Mouse (Mus musculus) stomach, embryonic 14.5 days (tissue): ENCODE results near the gene Catsper1. TPM values are rescaled to one million over a fixed set of nuclear protein-coding genes. Genes with fewer than 3 reads are reported as not detected.

Source experiments
- ATAC-seq: fragments of 200-750 bp; cut with Nextera tagmentation; 2 replicates; pipeline ENCODE4 v1.8.0; 2017; ENCODE audit warnings: low read depth, moderate TSS enrichment; ENCODE audit not compliant: insufficient number of reproducible peaks, insufficient read depth, low FRiP score
- H3K27ac ChIP-seq: fragments of 300-500 bp; sonication (generic); 2 replicates; pipeline ENCODE4 v1.5.1; 2014; ENCODE audit warnings: mild to moderate bottlenecking, low read length, moderate library complexity, mixed read lengths
- H3K27me3 ChIP-seq: fragments of 300-500 bp; sonication (generic); 2 replicates; pipeline ENCODE4 v1.6.1; 2014; ENCODE audit warnings: low read length, control low read depth, mixed read lengths; ENCODE audit not compliant: control insufficient read depth, insufficient read depth
- H3K36me3 ChIP-seq: fragments of 300-500 bp; sonication (generic); 2 replicates; pipeline ENCODE4 v1.6.1; 2014; ENCODE audit warnings: mild to moderate bottlenecking, control low read depth, low read length, moderate library complexity, mixed read lengths; ENCODE audit not compliant: control insufficient read depth, insufficient read depth
- H3K4me1 ChIP-seq: fragments of 300-500 bp; sonication (generic); 2 replicates; pipeline ENCODE4 v1.6.1; 2014; ENCODE audit warnings: low read length, control low read depth, mixed read lengths; ENCODE audit not compliant: control insufficient read depth, insufficient read depth
- H3K4me2 ChIP-seq: fragments of 300-500 bp; sonication (generic); replicated peaks from 2 replicates; pipeline ENCODE4 v1.6.1; 2014; ENCODE audit warnings: low read depth, low read length, control low read depth
- H3K4me3 ChIP-seq: fragments of 300-500 bp; sonication (generic); 2 replicates; pipeline ENCODE4 v1.5.1; 2014; ENCODE audit warnings: low read depth, low read length, control low read depth
- H3K9ac ChIP-seq: fragments of 300-500 bp; sonication (generic); replicated peaks from 2 replicates; pipeline ENCODE4 v1.6.1; 2014; ENCODE audit warnings: low read depth, mild to moderate bottlenecking, control low read depth, low read length, moderate library complexity, mixed read lengths
- H3K9me3 ChIP-seq: fragments of 300-500 bp; sonication (generic); 2 replicates; pipeline ENCODE4 v1.6.1; 2016; ENCODE audit warnings: low read depth, low read length, control low read depth; ENCODE audit not compliant: control insufficient read depth
- WGBS: fragments of 180-500 bp; shearing (Covaris S2); extraction: QIAGEN DNeasy Blood & Tissue Kit; methylation state at CpG from one replicate; pipeline ENCODE4 v1.1.7; 2014; 5-methylcytosine and 5-hydroxymethylcytosine counted together
- polyA plus RNA-seq: library from polyadenylated mRNA; unstranded; fragments of >200 nt; fragmentation: Nextera tagmentation; extraction: Ambion mirVana; gene quantifications from 2 replicates; pipeline ENCODE4 v1.2.1, GENCODE M21; 2014

Catsper1 gene
- polyA plus RNA-seq = not detected in 2 replicates

DNA sequence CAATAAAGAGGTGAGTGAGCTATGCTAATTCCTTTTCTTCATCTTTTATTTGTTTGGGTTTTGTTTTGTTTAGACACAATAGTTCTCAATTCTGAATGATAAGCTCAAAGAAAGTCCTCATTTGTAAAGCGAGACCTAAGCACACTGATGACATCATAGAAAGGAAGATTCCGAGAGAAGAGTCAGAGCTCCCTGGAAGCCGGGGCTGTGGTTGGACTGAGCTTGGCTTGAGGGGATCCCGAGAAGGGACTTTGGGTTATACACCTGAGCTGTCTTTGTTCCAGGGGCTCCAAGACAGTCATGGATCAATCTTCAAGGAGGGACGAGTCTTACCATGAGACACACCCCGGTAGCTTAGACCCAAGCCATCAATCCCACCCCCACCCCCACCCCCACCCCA, at the start of gene Catsper1:
Catsper1 (plus strand) TSS at position 301 of the 400 bp plus-strand sequence.
- ATAC-seq = no peak
- no peak within 1 kb of the TSS for H3K4me2 ChIP-seq
- H3K9ac ChIP-seq = no peak within 1 kb of the TSS
- WGBS = 90% methylated on average over 6 of the region's 6 CpGs
- H3K36me3 ChIP-seq = no peaks in the 10 kb centered on the region
- no peaks in the 10 kb centered on the region for H3K9me3 ChIP-seq
- H3K27ac ChIP-seq = no peak within 1 kb of the TSS
- H3K4me1 ChIP-seq = no peaks in the 10 kb centered on the region
- no peaks in the 10 kb centered on the region for H3K27me3 ChIP-seq
- H3K4me3 ChIP-seq = no peak within 1 kb of the TSS

DNA sequence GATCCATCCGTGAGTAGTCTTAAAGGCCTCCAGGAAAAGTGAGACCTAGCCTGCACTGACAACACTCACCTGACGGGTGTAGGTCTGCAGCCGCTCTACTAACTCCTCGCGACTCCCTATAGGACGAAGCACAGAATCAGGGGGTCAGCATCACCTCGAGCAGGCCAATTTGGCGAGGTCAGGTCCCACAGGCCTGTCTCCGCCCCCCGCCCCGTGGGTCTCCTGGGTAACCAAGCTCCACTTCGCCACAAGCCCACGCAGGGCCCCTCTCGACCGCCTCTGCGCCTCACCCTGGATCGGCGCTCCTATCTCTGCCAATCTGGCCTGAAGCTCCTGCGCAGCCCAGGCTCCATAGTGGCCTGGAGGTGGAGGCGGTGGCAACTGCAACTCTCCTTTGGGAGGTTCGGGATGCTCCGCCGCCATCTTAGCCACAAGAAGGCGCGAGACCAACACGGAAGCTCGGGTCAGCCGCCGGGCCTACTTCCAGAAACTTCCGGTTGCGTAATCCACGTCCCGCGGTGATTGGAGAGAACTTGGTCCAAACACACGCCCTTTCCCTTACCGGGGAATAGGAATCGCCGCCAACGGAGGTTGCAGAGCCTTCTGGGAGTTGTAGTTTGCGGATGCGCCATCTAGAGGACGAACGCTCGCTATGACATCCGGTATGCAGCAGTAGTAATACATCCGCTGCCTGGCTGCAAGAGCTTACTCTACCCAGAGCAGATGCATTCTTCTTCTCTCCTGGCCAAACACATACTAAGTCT, 40.4 kb upstream of the Catsper1 start, which contains the start of gene Sf3b2:
Sf3b2 (minus strand) TSS at position 484 of the 764 bp plus-strand sequence.
- no peaks in the 10 kb centered on the region for H3K27me3 ChIP-seq
- H3K4me2 ChIP-seq = peak within 1 kb of the TSS; percentile 81
- H3K4me1 ChIP-seq = peaks cover 23% of the 10 kb centered on the region; the same call in 1 of the 2 replicates
- H3K36me3 ChIP-seq = peaks cover 32% of the 10 kb centered on the region
- ATAC-seq = peak; percentile 97
- H3K9ac ChIP-seq = peak within 1 kb of the TSS; percentile 79
- no peaks in the 10 kb centered on the region for H3K9me3 ChIP-seq
- H3K4me3 ChIP-seq = peak within 1 kb of the TSS; percentile 78
- H3K27ac ChIP-seq = peak within 1 kb of the TSS; percentile 91
- under 1% methylated on average over 46 of the region's 46 CpGs for WGBS

DNA sequence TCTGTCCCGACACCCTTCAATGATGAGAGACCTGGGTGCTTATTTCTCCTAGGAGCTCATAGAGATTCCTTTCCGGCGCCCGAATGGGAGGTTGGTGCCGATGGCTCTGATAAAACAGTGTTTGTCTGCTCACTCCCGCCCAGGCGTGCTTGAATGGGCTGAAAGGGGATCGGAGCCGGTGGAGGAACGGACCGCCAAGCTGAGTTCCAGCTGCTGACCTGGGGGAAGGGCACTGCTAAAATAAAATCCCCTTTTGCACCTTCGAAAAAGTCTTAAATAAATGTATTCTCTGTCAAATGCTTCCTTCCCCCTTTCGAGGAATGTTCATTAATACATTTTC, 39.8 kb upstream of the Catsper1 start:
- peaks cover 26% of the 10 kb centered on the region for H3K36me3 ChIP-seq
- no peaks in the 10 kb centered on the region for H3K9me3 ChIP-seq
- H3K4me2 ChIP-seq = peak overlapping the region; percentile 71
- peaks cover 23% of the 10 kb centered on the region; the same call in 1 of the 2 replicates for H3K4me1 ChIP-seq
- peak; percentile 39; the same call in 1 of the 2 replicates for ATAC-seq
- no peaks in the 10 kb centered on the region for H3K27me3 ChIP-seq
- peak overlapping the region; percentile 91 for H3K27ac ChIP-seq
- 5% methylated on average over 13 of the region's 13 CpGs for WGBS
- peak overlapping the region; percentile 52; the same call in 1 of the 2 replicates for H3K9ac ChIP-seq
- peak overlapping the region; percentile 78 for H3K4me3 ChIP-seq

GRCm38 (mm10) chr19:5296630-5297029, 38.9 kb upstream of the Catsper1 start:
- Histone ChIP-seq H3K4me3 (no peak overlapping the region), H3K36me3 (peaks cover 18% of the 10 kb centered on the region; the same call in 1 of the 2 replicates), H3K4me2 (no peak overlapping the region; the same call in 1 of the 2 replicates), H3K27ac (no peak overlapping the region), H3K27me3 (no peaks in the 10 kb centered on the region), H3K4me1 (peaks cover 23% of the 10 kb centered on the region; the same call in 1 of the 2 replicates), H3K9me3 (no peaks in the 10 kb centered on the region), H3K9ac (no peak overlapping the region)
- ATAC-seq = no peak
- 20% methylated on average over 5 of the region's 5 CpGs for WGBS

GRCm38 (mm10) chr19:5297903-5298800, 37.4 kb upstream of the Catsper1 start, which contains the start of gene Gal3st3:
Gene Gal3st3 (plus strand): TSS chr19:5298331.
- H3K36me3 ChIP-seq = peaks cover 5% of the 10 kb centered on the region; the same call in 1 of the 2 replicates
- H3K4me3 ChIP-seq = peak within 1 kb of the TSS; percentile 28
- H3K4me2 ChIP-seq = peak within 1 kb of the TSS; percentile 56
- H3K9ac ChIP-seq = peak within 1 kb of the TSS; percentile 23; the same call in 1 of the 2 replicates
- ATAC-seq = no peak
- peak within 1 kb of the TSS; percentile 6; the same call in 1 of the 2 replicates for H3K27ac ChIP-seq
- 5% methylated on average over 31 of the region's 32 CpGs for WGBS
- no peaks in the 10 kb centered on the region for H3K27me3 ChIP-seq
- H3K9me3 ChIP-seq = no peaks in the 10 kb centered on the region
- H3K4me1 ChIP-seq = peaks cover 23% of the 10 kb centered on the region; the same call in 1 of the 2 replicates

- H3K36me3 ChIP-seq = no peaks in the 10 kb centered on the region
- no peak overlapping the region for H3K9ac ChIP-seq
- ATAC-seq = no peak
- H3K27me3 ChIP-seq = no peaks in the 10 kb centered on the region
- 80% methylated on average over 6 of the region's 6 CpGs for WGBS
- no peaks in the 10 kb centered on the region for H3K9me3 ChIP-seq
- H3K4me1 ChIP-seq = peaks cover 15% of the 10 kb centered on the region; the same call in 1 of the 2 replicates
- no peak overlapping the region for H3K4me3 ChIP-seq
- H3K4me2 ChIP-seq = no peak overlapping the region
- H3K27ac ChIP-seq = no peak overlapping the region
Measured at GRCm38 (mm10) chr19:5300588-5300987, 35.0 kb upstream of the Catsper1 start.

DNA sequence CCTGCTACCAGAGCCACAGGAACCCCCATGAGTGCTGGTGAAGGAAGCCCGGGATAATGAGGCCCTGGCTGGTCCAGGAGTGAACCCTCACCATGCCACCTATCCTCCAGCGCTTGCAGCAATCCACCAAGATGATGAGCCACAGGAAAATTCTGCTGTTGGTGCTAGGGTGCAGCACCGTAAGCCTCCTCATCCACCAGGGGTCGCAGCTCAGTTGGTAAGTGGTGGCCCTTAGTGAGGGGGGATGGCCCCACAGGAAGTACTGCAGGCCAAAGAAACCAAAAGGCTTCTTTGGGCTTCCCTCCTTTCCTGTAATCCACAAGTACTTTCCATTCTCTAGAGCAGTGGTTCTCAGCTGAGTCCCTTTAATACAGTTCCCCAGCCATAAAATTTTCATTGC, 33.1 kb upstream of the Catsper1 start:
- no peak overlapping the region for H3K9ac ChIP-seq
- H3K27me3 ChIP-seq = no peaks in the 10 kb centered on the region
- no peaks in the 10 kb centered on the region for H3K36me3 ChIP-seq
- no peak overlapping the region for H3K4me2 ChIP-seq
- no peak overlapping the region for H3K4me3 ChIP-seq
- H3K27ac ChIP-seq = no peak overlapping the region
- peaks cover 12% of the 10 kb centered on the region; the same call in 1 of the 2 replicates for H3K4me1 ChIP-seq
- no peak for ATAC-seq
- WGBS = 20% methylated on average over 4 of the region's 4 CpGs
- H3K9me3 ChIP-seq = no peaks in the 10 kb centered on the region; the same call in 1 of the 2 replicates

DNA sequence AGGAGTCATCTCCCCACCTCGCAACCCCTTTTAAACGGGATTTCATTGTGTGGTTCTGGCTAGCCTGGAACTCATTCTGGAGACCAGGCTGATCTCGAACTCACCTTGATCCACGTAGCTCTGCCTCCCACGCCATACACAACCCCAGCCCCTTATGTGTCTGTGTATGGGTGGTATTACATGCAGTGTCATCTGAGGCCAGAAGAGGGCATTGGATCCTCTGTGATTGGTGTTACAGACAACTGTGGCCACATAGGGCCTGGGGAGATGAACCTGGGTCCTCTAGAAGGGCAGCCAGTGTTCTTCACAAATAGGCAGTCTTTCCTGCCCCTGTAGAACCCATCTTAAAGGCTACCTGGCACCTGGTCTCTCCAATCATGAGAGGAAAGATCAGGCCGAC, 29.3 kb upstream of the Catsper1 start:
- H3K4me2 ChIP-seq = no peak overlapping the region
- H3K27me3 ChIP-seq = no peaks in the 10 kb centered on the region
- H3K4me3 ChIP-seq = no peak overlapping the region
- 88% methylated on average over 6 of the region's 6 CpGs for WGBS
- no peak for ATAC-seq
- no peaks in the 10 kb centered on the region; the same call in 1 of the 2 replicates for H3K9me3 ChIP-seq
- no peak overlapping the region for H3K27ac ChIP-seq
- H3K36me3 ChIP-seq = no peaks in the 10 kb centered on the region
- 0 out of 2 replicates have a peak, but pooled peaks cover 3% of the 10 kb centered on the region for H3K4me1 ChIP-seq
- H3K9ac ChIP-seq = no peak overlapping the region
